Mouse (Mus musculus): ENCODE measurements around the gene Nrm. TPM values are rescaled to one million over a fixed set of nuclear protein-coding genes. Genes with fewer than 3 reads are reported as not detected.
"Not testable (repeated sequence)": the region's sequence is repeated elsewhere in the genome, so short reads cannot be mapped to it uniquely, and the experiment has no call there.

Gene Nrm
- total RNA-seq, 2 experiments from 2014 or later = 2.0 to 2.6 TPM

DNA sequence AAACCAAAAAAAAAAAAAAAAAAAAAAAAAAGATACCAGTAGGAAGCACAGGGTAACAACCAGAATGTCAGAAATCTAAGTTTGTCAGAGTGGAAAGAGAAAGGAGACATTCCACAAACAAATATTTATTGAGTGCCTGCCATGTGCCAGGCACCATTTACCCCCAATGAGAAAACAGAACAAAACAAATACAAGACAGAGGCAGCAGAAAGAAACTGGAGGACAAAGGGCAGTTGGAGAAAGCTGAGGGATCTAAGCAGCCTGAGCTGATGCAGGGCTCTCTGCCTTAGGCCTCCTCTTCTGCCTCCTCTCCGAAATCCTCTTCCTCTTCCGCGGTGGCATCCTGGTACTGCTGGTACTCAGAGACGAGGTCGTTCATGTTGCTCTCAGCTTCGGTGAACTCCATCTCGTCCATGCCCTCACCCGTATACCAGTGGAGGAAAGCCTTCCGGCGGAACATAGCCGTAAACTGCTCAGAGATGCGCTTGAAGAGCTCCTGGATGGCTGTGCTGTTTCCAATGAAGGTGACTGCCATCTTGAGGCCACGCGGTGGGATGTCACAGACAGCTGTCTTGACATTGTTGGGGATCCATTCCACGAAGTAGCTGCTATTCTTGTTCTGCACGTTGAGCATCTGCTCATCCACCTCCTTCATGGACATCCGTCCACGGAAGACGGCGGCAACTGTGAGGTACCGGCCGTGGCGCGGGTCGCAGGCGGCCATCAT, 26.3 kb upstream of the Nrm start:
- DNase-seq (ENCODE audit: low spot score in 2 of 2) = peak in 1 of 2 experiments; percentile 29

- peak; percentile 20 to 42 for DNase-seq (ENCODE audit: low spot score in 2 of 2)
These were observed 25.5 kb upstream of the Nrm start for GRCm38 (mm10) chr17:35835424-35836140.

DNA sequence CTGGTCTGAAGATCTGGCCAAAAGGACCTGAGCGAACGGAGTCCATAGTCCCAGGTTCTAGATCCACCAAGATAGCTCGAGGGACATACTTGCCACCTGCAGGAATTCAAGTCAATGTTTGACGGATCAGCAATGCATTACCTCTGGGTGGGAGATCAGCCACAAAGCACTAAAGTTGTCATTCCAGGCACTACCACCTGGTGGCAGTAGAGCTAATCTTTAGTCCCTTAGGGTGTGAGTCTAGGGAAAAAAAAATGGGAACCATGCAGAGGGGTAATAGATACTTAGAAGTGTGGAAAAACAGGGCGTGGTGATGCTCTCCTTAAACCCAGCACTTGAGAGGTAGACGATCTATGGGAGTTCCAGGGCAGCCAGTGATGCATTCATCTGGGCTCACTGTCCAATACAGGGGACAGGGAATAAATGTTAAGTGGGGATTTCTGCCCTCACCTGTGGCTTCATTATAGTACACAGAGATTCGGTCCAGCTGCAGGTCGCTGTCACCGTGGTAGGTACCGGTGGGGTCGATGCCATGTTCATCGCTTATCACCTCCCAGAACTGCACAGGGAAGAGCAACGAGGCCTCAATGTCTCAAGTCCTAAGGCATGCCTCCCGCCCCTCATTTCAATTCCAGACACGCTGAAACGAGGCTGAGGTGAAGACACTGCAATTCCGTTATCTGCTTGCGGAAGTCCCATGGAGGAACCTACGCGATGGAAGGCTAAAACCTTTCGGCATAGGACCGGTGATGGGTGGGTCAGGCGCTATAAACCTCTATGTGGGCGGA, 24.7 kb upstream of the Nrm start:
- peak; percentile 88 to 93 for DNase-seq (ENCODE audit: low spot score in 2 of 2)

GRCm38 (mm10) chr17:35836991-35837422, 24.1 kb upstream of the Nrm start:
- DNase-seq (ENCODE audit: low spot score in 2 of 2) = peak; percentile 78 to 84

DNA sequence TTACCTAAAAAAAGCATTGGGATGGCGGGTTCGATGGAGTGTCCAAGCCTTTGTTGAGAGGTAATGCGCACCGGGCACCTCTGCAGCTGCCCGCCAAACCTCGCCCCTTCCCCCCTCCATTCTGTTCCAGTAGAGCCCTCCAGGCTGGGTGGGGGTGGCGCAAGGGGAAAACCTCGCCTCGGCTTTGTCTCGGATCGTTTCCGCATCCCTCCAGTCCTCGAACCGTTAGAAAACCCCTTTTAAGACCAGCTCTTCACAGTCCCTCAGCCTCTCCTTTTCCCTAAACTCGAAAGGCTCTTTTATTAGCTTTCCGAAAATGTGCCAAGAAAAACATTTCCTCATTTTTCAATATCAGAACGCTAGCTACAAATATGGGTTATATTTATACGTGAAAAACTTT, 23.6 kb upstream of the Nrm start:
- peak; percentile 30 to 44 for DNase-seq (ENCODE audit: low spot score in 2 of 2)

DNA sequence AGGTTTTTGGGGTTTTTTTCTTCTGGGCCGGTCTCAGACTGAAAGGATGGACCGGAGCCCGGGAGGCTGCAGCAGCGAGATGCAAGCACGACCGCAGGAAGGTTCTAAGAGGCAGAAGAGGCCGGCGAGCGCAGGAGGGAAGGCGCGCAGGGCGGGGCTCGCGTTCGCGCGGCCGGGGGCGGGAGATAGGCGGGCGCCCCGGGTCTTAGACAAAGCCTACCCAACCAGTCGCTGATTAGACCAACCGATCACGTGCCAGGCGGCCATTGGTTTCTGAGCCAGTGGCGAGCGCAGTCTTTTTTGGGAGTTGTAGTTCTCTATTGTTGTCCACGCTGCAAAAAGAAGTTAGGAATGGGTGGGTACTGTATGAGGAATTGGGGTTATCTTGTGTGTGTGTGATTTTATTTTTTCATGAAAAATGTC, 23.0 kb upstream of the Nrm start, which contains the start of gene Tubb5:
Gene Tubb5 (minus strand): TSS at position 185 of the 423 bp plus-strand sequence.
- peak; percentile 95 to 98 for DNase-seq (ENCODE audit: low spot score in 2 of 2)

DNA sequence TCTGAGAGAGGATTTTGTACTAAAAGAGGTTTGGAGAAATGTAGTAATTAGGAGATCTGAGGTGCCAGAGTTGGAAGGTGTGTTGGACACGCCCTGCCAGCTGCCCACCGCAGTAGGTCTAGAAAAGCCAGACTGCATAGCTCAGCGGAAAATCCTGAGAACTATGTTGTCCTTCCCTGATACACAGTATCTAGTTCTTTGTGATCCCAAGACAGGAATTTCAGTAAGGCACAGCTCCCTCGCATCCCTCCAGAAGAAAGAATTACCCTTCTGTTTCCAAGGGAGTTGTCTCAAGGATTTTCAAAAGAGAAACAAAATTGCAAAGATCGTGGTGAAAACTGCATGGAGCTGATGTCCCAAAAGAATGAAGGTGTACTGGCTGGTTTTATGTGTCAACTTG, 22.5 kb upstream of the Nrm start:
- DNase-seq (ENCODE audit: low spot score in 2 of 2) = no peak

DNA sequence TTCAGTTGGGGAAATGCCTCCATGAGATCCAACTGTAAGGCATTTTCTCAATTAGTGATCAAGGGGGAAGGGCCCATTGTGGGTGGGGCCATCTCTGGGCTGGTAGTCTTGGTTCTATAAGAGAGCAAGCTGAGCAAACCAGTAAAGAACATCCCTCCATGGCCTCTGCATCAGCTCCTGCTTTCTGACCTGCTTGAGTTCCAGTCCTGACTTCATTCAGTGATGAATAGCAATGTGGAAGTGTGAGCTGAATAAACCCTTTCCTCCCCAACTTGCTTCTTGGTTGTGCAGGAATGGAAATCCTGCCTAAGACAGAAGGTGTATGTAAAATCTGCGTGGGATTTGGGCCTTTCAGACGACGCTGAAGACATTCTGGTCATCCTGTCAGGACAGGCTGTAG, 22.1 kb upstream of the Nrm start:
- not testable (repeated sequence) for DNase-seq (ENCODE audit: low spot score in 2 of 2)

GRCm38 (mm10) chr17:35840561-35840960, 20.6 kb upstream of the Nrm start:
- DNase-seq (ENCODE audit: low spot score in 2 of 2) = no peak

GRCm38 (mm10) chr17:35841076-35841950, 19.8 kb upstream of the Nrm start, which contains the start of gene Mdc1:
TSS of gene Mdc1 (plus strand) at chr17:35841515.
- peak; percentile 99 for DNase-seq (ENCODE audit: low spot score in 2 of 2)

- no peak for DNase-seq (ENCODE audit: low spot score in 2 of 2)
These were observed 19.1 kb upstream of the Nrm start for GRCm38 (mm10) chr17:35842006-35842405.

GRCm38 (mm10) chr17:35843514-35843913, 17.6 kb upstream of the Nrm start:
- no peak for DNase-seq (ENCODE audit: low spot score in 2 of 2)

- DNase-seq (ENCODE audit: low spot score in 2 of 2) = peak; percentile 44 to 52
These were observed 13.0 kb upstream of the Nrm start for GRCm38 (mm10) chr17:35848112-35848511.

GRCm38 (mm10) chr17:35850974-35851373, 10.1 kb upstream of the Nrm start:
- no peak for DNase-seq (ENCODE audit: low spot score in 2 of 2)

GRCm38 (mm10) chr17:35859371-35859770, 1.7 kb upstream of the Nrm start:
- DNase-seq (ENCODE audit: low spot score in 2 of 2) = no peak

- no peak for DNase-seq (ENCODE audit: low spot score in 2 of 2)
These were observed 1.3 kb upstream of the Nrm start for GRCm38 (mm10) chr17:35859835-35860234.

- no peak for DNase-seq (ENCODE audit: low spot score in 2 of 2)
These were observed 304 bp upstream of the Nrm start for GRCm38 (mm10) chr17:35860831-35861197.

GRCm38 (mm10) chr17:35864832-35865353, 3.8 kb downstream of the Nrm start:
- no peak for DNase-seq (ENCODE audit: low spot score in 2 of 2)

DNA sequence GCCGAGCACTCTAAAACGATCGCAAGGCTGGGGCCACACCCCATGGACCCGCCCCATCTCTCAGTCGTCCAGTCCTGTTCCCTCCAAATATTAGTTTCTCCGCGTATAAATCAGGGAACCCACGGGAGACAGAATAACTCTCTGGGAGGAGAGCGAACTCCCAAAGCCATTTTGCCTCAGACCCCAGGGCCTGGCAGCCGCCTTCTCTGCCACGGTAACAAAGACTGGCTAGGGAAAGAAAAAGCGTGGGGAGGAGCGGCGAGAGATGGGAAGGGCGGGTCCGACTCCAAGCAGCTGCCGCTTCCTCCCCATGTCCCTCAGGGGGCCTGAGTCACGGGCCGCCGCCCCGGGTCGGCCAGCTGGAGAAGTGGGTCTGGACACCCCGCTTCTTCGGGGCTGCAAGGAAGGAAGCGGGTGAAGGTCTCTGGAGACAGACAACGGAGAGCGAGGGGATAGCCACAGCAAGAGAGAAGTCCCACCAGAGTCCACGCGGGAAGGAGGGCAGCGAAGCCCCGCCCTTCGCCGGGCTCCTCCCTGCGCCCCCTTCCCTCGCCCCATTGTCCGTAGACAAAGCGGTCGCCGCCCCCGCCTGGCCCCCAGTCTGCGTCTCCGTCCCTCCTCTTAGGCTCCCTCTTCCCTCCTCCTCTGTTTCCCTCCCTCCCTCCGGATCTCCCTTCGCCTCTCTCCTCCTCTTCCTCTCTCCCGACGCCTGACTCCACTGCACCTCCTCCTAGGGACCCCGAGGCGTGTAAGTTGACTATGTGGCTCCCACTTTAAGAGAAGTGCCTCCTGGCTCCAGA, 4.6 kb downstream of the Nrm start, which contains the start of gene Ppp1r18:
Gene Ppp1r18 (plus strand): TSS at position 113 of the 800 bp plus-strand sequence.
- no peak for DNase-seq (ENCODE audit: low spot score in 2 of 2)
